ENCODE assay signal across 8 mouse cellular contexts in genomic region chr19:10880975-10881425, GRCm38 (mm10). TPM values are rescaled to one million over a fixed set of nuclear protein-coding genes. Genes with fewer than 3 reads are reported as not detected.
DNase-seq lines count a peak whose midpoint lies in the region; ATAC-seq lines count a peak whose summit lies in the region.

No protein-coding gene starts in this region.

- H3K4me3 ChIP-seq in kidney, embryonic 14.5 days (ENCODE audit: low read length), result peak overlapping the region; percentile 64
- H3K4me3 ChIP-seq in liver, embryonic 15.5 days (replicated peaks), result peak overlapping the region; percentile 60

- peak overlapping the region; percentile 84; the same call in 1 of the 2 replicates for H3K27ac ChIP-seq in kidney, embryonic 14.5 days (ENCODE audit: low read depth, low read length)
- no peak overlapping the region for H3K27ac ChIP-seq in liver, embryonic 15.5 days (replicated peaks)

- no peak; the same call in 1 of the 2 replicates for ATAC-seq in kidney, embryonic 14.5 days (ENCODE audit: low FRiP score, low TSS enrichment)
- ATAC-seq in granulocyte monocyte progenitor cell, adult 5-6 weeks (replicated peaks; ENCODE audit: poor library complexity, severe bottlenecking), result 0 out of 2 replicates have a peak, but pooled peaks have one; percentile 1
- peak; percentile 20 for ATAC-seq in liver, embryonic 15.5 days (ENCODE audit: insufficient read depth)

- no peak for DNase-seq in kidney, adult 11 months
- peak; percentile 44 for DNase-seq in adipocyte (ENCODE audit: low spot score)
- no peak for DNase-seq in cerebellum, adult 11 months
- no peak for DNase-seq in yolk sac, embryonic 10.5 days (ENCODE audit: low spot score)
- DNase-seq in frontal cortex, postnatal 14 days (ENCODE audit: low spot score in 2 of 2), result no peak

- H3K4me1 ChIP-seq in kidney, embryonic 14.5 days (ENCODE audit: control insufficient read depth, insufficient read depth, low read length), result peaks cover 10% of the 10 kb centered on the region
- peaks cover 31% of the 10 kb centered on the region for H3K4me1 ChIP-seq in liver, embryonic 15.5 days (replicated peaks)

- 1% methylated on average over 14 of the region's 14 CpGs for WGBS in kidney, embryonic 14.5 days
- WGBS in liver, embryonic 15.5 days (ENCODE audit: insufficient replicate concordance), result 5% methylated on average over 14 of the region's 14 CpGs

- peaks cover 5% of the 10 kb centered on the region; the same call in 1 of the 2 replicates for H3K9me3 ChIP-seq in kidney, embryonic 14.5 days (ENCODE audit: control insufficient read depth, low read length)
- H3K9me3 ChIP-seq in liver, embryonic 15.5 days (replicated peaks), result no peaks in the 10 kb centered on the region

- H3K36me3 ChIP-seq in kidney, embryonic 14.5 days (ENCODE audit: control insufficient read depth, insufficient read depth, low read length), result peaks cover 6% of the 10 kb centered on the region; the same call in 1 of the 2 replicates
- no peaks in the 10 kb centered on the region for H3K36me3 ChIP-seq in liver, embryonic 15.5 days (replicated peaks)

- H3K27me3 ChIP-seq in kidney, embryonic 14.5 days (ENCODE audit: control insufficient read depth, insufficient read depth, low read length), result no peaks in the 10 kb centered on the region
- H3K27me3 ChIP-seq in liver, embryonic 15.5 days, result no peaks in the 10 kb centered on the region

- H3K9ac ChIP-seq in kidney, embryonic 14.5 days (ENCODE audit: low read depth, low read length), result peak overlapping the region; percentile 68
- H3K9ac ChIP-seq in liver, embryonic 15.5 days, result peak overlapping the region; percentile 56

- peak overlapping the region; percentile 94 for H3K4me2 ChIP-seq in kidney, embryonic 14.5 days (replicated peaks; ENCODE audit: low read depth, low read length)
- peak overlapping the region; percentile 94 for H3K4me2 ChIP-seq in liver, embryonic 15.5 days

RNA-seq across cellular contexts. Expression of gene Tmem109, which starts 0.8 kb away (rescaled TPM):
- 87.6 and 90.9 TPM in 2 replicates for polyA plus RNA-seq in kidney, embryonic 14.5 days (2014; fragmentation: Nextera tagmentation; extraction: Ambion mirVana)
- total RNA-seq in granulocyte monocyte progenitor cell, adult 5-6 weeks (2014; fragmentation: Nextera tagmentation), result 25.2 and 25.3 TPM in 2 replicates
- 7.8 and 11.6 TPM in 2 replicates for total RNA-seq in granulocyte monocyte progenitor cell, adult 5-6 weeks (2017)
- polyA plus RNA-seq in liver, embryonic 15.5 days (2015; fragmentation: Nextera tagmentation; extraction: Ambion mirVana), result 20.0 and 20.6 TPM in 2 replicates

RNA-seq across cellular contexts. Expression of gene Tmem132a, which starts 11.3 kb away (rescaled TPM):
- polyA plus RNA-seq in kidney, embryonic 14.5 days (2014; fragmentation: Nextera tagmentation; extraction: Ambion mirVana), result 65.2 and 71.5 TPM in 2 replicates
- total RNA-seq in granulocyte monocyte progenitor cell, adult 5-6 weeks (2014; fragmentation: Nextera tagmentation), result 0.53 TPM in 1 of 2 replicates, not detected in the other
- 0.17 and 0.41 TPM in 2 replicates for total RNA-seq in granulocyte monocyte progenitor cell, adult 5-6 weeks (2017)
- 2.8 and 3.5 TPM in 2 replicates for polyA plus RNA-seq in liver, embryonic 15.5 days (2015; fragmentation: Nextera tagmentation; extraction: Ambion mirVana)

RNA-seq across cellular contexts. Expression of gene Prpf19, which starts 14.0 kb away (rescaled TPM):
- 61.0 and 75.7 TPM in 2 replicates for polyA plus RNA-seq in kidney, embryonic 14.5 days (2014; fragmentation: Nextera tagmentation; extraction: Ambion mirVana)
- total RNA-seq in granulocyte monocyte progenitor cell, adult 5-6 weeks (2014; fragmentation: Nextera tagmentation), result 114 and 116 TPM in 2 replicates
- 140 and 236 TPM in 2 replicates for total RNA-seq in granulocyte monocyte progenitor cell, adult 5-6 weeks (2017)
- polyA plus RNA-seq in liver, embryonic 15.5 days (2015; fragmentation: Nextera tagmentation; extraction: Ambion mirVana), result 13.6 and 14.5 TPM in 2 replicates

RNA-seq across cellular contexts. Expression of gene Zp1, which starts 39.4 kb away (rescaled TPM):
- polyA plus RNA-seq in kidney, embryonic 14.5 days (2014; fragmentation: Nextera tagmentation; extraction: Ambion mirVana), result not detected in 2 replicates
- total RNA-seq in granulocyte monocyte progenitor cell, adult 5-6 weeks (2014; fragmentation: Nextera tagmentation), result not detected in 2 replicates
- not detected in 2 replicates for total RNA-seq in granulocyte monocyte progenitor cell, adult 5-6 weeks (2017)
- not detected in 2 replicates for polyA plus RNA-seq in liver, embryonic 15.5 days (2015; fragmentation: Nextera tagmentation; extraction: Ambion mirVana)

RNA-seq across cellular contexts. Expression of gene Slc15a3, which starts 41.5 kb away (rescaled TPM):
- polyA plus RNA-seq in kidney, embryonic 14.5 days (2014; fragmentation: Nextera tagmentation; extraction: Ambion mirVana), result 0.44 and 0.69 TPM in 2 replicates
- total RNA-seq in granulocyte monocyte progenitor cell, adult 5-6 weeks (2014; fragmentation: Nextera tagmentation), result 0.99 and 1.0 TPM in 2 replicates
- total RNA-seq in granulocyte monocyte progenitor cell, adult 5-6 weeks (2017), result 0.22 and 0.88 TPM in 2 replicates
- 1.2 and 1.7 TPM in 2 replicates for polyA plus RNA-seq in liver, embryonic 15.5 days (2015; fragmentation: Nextera tagmentation; extraction: Ambion mirVana)

Comparison
In these comparisons a context has a peak if more than half of its experiments do, and no peak if none do; other contexts are left out.
1. RNA of gene Tmem132a, which starts 11.3 kb away (polyA plus RNA-seq): 65.2 to 71.5 TPM in kidney, embryonic 14.5 days; 2.8 to 3.5 TPM in liver, embryonic 15.5 days; every median in the first group is over 10 times any median in the second.